Mouse (Mus musculus): ENCODE results near the gene Apob.
A peak's percentile ranks its signal among the peaks of the same experiment; 100 is the strongest.

Gene Apob

DNA sequence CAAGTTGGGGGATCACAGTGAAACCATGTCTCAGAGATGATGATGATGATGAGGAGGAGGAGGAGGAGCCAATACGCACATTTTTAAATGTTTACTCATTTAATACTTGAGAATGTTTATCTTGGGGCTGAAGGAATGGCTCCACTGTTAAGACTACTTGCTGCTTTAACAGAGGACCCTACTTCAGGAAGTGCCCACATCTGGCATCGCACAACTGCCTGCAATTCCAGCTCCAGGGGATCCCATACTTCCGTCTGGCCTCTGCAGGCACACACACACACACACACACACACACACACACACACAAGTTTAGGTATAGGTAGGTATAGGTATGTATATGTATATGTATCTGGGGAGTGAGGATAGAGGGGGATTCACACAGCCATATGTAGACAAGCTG lies 6.6 kb upstream of the Apob start:
- no peaks in the 10 kb centered on the region for H3K9me3 ChIP-seq (ENCODE audit: low read length)
- H3K4me3 ChIP-seq (replicated peaks; ENCODE audit: low read length) = no peak overlapping the region
- no peaks in the 10 kb centered on the region for H3K4me1 ChIP-seq (replicated peaks; ENCODE audit: low read depth, low read length)
- TF ChIP-seq CTCF (conservative IDR thresholded peaks at IDR 0.05; ENCODE audit: low read length) = no peak
- TF ChIP-seq NANOG (IDR thresholded peaks at IDR 0.05; ENCODE audit: borderline replicate concordance, low read length) = no peak
- no peak for TF ChIP-seq POU5F1 (IDR thresholded peaks at IDR 0.05; ENCODE audit: borderline replicate concordance, low read length)
- peaks cover 7% of the 10 kb centered on the region for H3K27me3 ChIP-seq (ENCODE audit: insufficient read depth, low read length)
- no peaks in the 10 kb centered on the region for H3K36me3 ChIP-seq (ENCODE audit: insufficient read depth, low read length)

DNA sequence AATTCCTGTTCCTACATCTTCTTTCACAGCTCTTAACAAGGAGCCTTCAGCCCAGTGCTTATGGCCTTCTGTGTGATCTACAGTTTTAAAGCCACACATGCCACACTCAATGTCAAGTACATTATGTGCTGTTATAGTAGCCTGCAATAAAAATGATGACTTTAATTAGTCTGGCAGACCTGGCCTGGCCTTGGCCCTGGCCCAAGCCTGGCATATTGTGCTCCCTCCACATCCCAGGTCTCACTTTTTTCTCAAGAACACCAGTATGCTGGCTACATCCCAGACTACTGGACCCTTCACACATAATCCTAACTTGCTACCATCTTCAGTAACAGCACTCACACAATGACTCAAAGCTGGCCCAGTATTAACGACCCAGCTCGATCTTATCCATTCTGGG lies 5.7 kb upstream of the Apob start:
- Histone ChIP-seq H3K4me1 (replicated peaks; ENCODE audit: low read depth, low read length) (no peaks in the 10 kb centered on the region; the same call in 1 of the 2 replicates), H3K9me3 (ENCODE audit: low read length) (no peaks in the 10 kb centered on the region), H3K4me3 (replicated peaks; ENCODE audit: low read length) (no peak overlapping the region), H3K36me3 (ENCODE audit: insufficient read depth, low read length) (no peaks in the 10 kb centered on the region), H3K27me3 (ENCODE audit: insufficient read depth, low read length) (peaks cover 12% of the 10 kb centered on the region)
- no peak for TF ChIP-seq CTCF (conservative IDR thresholded peaks at IDR 0.05; ENCODE audit: low read length)

DNA sequence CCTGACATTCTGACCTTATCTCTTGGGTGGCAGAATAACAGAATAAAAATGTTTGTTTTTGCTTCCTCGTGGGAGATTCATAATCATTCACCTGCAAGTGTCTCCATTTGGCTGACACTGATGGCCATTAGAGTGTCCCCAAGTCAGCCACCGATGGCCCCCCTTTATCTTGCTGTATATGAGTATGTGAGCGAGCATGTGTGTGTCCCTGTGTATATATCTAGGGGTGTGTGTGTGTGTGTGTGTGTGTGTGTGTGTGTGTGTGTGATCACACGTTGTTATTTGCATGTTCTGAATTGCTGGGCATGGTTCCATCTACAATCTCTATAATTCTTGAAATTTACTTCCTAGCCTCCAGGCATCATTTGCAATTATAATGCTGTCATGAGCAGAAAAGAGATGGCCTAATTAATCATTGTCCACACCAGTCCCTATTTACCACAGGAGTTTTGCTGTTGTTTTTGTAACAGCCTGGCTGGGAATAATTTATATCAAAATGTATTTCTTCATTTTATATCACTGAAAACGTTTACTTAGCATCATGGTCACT lies 3.6 kb upstream of the Apob start:
- Histone ChIP-seq H3K27me3 (ENCODE audit: insufficient read depth, low read length) (peaks cover 22% of the 10 kb centered on the region), H3K36me3 (ENCODE audit: insufficient read depth, low read length) (no peaks in the 10 kb centered on the region), H3K4me1 (replicated peaks; ENCODE audit: low read depth, low read length) (peaks cover 17% of the 10 kb centered on the region), H3K9me3 (ENCODE audit: low read length) (no peaks in the 10 kb centered on the region), H3K4me3 (replicated peaks; ENCODE audit: low read length) (no peak overlapping the region)
- no peak for TF ChIP-seq POU5F1 (IDR thresholded peaks at IDR 0.05; ENCODE audit: borderline replicate concordance, low read length)
- TF ChIP-seq CTCF (conservative IDR thresholded peaks at IDR 0.05; ENCODE audit: low read length) = no peak
- no peak for TF ChIP-seq NANOG (IDR thresholded peaks at IDR 0.05; ENCODE audit: borderline replicate concordance, low read length)

DNA sequence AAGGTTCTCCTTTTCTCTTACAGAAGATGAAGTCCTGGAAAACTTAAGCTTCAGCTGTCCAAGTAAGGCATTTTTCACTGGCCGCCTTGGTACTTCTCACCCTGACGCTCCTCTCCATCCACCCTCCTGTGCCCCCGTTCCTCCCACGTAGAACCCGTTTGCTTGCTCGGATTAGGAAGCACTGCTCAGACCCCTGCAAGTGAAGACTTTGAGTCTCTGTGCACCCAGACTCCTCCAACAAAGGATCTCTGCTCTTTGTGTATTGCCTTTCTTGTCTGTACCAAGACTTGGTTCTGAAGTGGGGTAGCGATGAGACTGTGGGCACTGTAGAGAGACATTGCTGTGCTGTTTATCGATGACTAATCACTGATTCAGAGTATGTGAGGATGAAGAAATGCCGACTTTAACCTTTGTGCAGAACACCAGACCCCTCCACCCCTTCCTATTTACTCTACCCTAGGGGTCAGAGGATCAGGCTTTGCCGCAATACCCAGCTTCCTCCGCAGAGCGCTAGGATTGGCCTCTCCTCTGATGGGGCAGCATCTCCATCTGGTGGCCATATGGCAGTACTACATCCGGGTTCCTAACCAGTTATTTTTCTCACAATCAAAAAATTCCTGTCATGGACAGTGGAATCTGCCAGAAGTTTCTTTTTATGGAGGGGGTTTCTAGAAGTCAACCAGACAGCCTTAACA lies 889 bp downstream of the Apob start:
- TF ChIP-seq CTCF (conservative IDR thresholded peaks at IDR 0.05; ENCODE audit: low read length) (peak; percentile 98), NANOG (IDR thresholded peaks at IDR 0.05; ENCODE audit: borderline replicate concordance, low read length) (no peak), POU5F1 (IDR thresholded peaks at IDR 0.05; ENCODE audit: borderline replicate concordance, low read length) (no peak)
- no peaks in the 10 kb centered on the region for H3K36me3 ChIP-seq (ENCODE audit: insufficient read depth, low read length)
- peaks cover 17% of the 10 kb centered on the region for H3K4me1 ChIP-seq (replicated peaks; ENCODE audit: low read depth, low read length)
- H3K4me3 ChIP-seq (replicated peaks; ENCODE audit: low read length) = peak overlapping the region; percentile 67
- peaks cover 22% of the 10 kb centered on the region for H3K27me3 ChIP-seq (ENCODE audit: insufficient read depth, low read length)
- H3K9me3 ChIP-seq (ENCODE audit: low read length) = no peaks in the 10 kb centered on the region

DNA sequence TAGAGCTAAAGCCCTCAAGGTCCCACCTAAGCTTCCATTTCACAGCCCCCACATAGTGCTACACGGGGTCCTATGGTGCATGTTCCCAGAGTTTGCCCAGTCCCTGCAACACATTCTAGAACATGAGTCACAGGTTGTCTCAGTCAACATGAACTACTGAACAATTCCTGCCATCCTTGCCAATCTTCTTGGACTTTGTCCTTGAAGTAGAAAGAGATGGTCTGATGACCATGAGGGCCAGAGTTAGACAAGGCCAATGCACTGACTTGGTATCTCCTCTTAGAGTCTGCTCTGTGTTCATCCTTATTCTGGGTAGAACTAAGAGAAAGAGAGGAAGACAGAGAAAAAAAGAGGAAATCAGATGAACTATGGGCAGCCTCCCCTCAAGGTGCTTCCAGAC lies 7.0 kb downstream of the Apob start:
- H3K4me3 ChIP-seq (replicated peaks; ENCODE audit: low read length) = no peak overlapping the region
- H3K9me3 ChIP-seq (ENCODE audit: low read length) = no peaks in the 10 kb centered on the region
- H3K27me3 ChIP-seq (ENCODE audit: insufficient read depth, low read length) = no peaks in the 10 kb centered on the region
- TF ChIP-seq POU5F1 (IDR thresholded peaks at IDR 0.05; ENCODE audit: borderline replicate concordance, low read length) = no peak
- no peak for TF ChIP-seq NANOG (IDR thresholded peaks at IDR 0.05; ENCODE audit: borderline replicate concordance, low read length)
- no peak for TF ChIP-seq CTCF (conservative IDR thresholded peaks at IDR 0.05; ENCODE audit: low read length)
- H3K36me3 ChIP-seq (ENCODE audit: insufficient read depth, low read length) = no peaks in the 10 kb centered on the region
- no peaks in the 10 kb centered on the region for H3K4me1 ChIP-seq (replicated peaks; ENCODE audit: low read depth, low read length)

DNA sequence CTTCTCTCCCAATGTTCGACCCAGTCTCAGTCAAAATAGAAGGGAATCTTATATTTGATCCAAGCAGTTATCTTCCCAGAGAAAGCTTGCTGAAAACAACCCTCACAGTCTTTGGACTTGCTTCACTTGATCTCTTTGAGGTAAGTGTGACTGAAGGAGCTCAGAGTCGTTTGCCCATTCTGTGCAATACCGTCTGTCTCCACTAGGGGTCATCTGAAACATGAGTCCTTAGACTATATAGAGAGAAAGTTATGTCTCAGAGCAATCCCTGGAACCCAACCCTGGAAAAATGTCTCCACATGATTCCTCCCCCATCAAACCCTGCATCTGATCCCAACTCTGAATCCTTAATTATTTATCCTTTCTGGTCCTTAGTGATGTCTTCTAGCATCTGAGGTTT lies 13.4 kb downstream of the Apob start:
- no peaks in the 10 kb centered on the region for H3K27me3 ChIP-seq (ENCODE audit: insufficient read depth, low read length)
- no peaks in the 10 kb centered on the region for H3K9me3 ChIP-seq (ENCODE audit: low read length)
- no peak overlapping the region for H3K4me3 ChIP-seq (replicated peaks; ENCODE audit: low read length)
- TF ChIP-seq NANOG (IDR thresholded peaks at IDR 0.05; ENCODE audit: borderline replicate concordance, low read length) = no peak
- TF ChIP-seq POU5F1 (IDR thresholded peaks at IDR 0.05; ENCODE audit: borderline replicate concordance, low read length) = no peak
- TF ChIP-seq CTCF (conservative IDR thresholded peaks at IDR 0.05; ENCODE audit: low read length) = peak; percentile 86
- H3K36me3 ChIP-seq (ENCODE audit: insufficient read depth, low read length) = no peaks in the 10 kb centered on the region
- no peaks in the 10 kb centered on the region for H3K4me1 ChIP-seq (replicated peaks; ENCODE audit: low read depth, low read length)

DNA sequence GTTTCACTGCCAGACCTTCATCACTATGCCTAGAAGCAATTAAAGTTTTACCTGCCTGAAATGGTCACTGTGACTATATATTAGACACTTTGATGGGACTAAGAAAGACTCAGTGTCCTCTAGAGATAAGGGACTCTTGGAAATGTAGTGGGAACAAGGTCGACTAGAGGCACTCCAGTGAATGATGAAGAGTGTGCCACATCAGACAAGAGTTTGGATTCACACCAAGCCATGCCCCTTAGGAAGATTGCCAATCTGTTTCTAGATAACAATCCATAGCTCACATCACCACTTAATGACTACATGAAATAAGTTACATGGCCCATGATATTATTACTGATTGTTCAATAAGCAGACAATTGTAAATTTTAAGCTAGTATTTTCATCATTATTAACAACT lies 14.1 kb downstream of the Apob start:
- Histone ChIP-seq H3K4me1 (replicated peaks; ENCODE audit: low read depth, low read length) (no peaks in the 10 kb centered on the region), H3K9me3 (ENCODE audit: low read length) (no peaks in the 10 kb centered on the region), H3K27me3 (ENCODE audit: insufficient read depth, low read length) (no peaks in the 10 kb centered on the region), H3K4me3 (replicated peaks; ENCODE audit: low read length) (no peak overlapping the region), H3K36me3 (ENCODE audit: insufficient read depth, low read length) (no peaks in the 10 kb centered on the region)
- TF ChIP-seq CTCF (conservative IDR thresholded peaks at IDR 0.05; ENCODE audit: low read length) = no peak
- no peak for TF ChIP-seq NANOG (IDR thresholded peaks at IDR 0.05; ENCODE audit: borderline replicate concordance, low read length)
- TF ChIP-seq POU5F1 (IDR thresholded peaks at IDR 0.05; ENCODE audit: borderline replicate concordance, low read length) = no peak

DNA sequence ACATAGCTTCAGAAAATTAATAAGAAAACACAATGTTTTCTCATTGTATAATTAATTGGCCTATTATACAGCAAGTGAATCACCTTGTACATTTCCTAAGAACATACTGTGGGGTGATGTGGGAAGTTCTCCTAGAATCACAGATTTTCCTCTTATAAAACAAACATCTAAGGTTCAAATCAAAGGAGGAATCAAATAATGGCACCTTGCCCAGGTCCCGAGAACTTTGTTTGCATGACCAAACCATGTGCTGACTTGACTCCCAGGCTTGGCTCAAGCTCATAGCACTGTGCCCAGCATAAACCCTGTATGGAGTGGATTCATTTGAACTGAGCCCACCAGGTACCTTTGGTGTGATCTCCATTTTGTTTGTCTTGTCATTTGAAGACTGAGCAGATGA lies 43.5 kb downstream of the Apob start:
- Histone ChIP-seq H3K36me3 (ENCODE audit: insufficient read depth, low read length) (no peaks in the 10 kb centered on the region), H3K4me3 (replicated peaks; ENCODE audit: low read length) (no peak overlapping the region), H3K9me3 (ENCODE audit: low read length) (no peaks in the 10 kb centered on the region), H3K27me3 (ENCODE audit: insufficient read depth, low read length) (no peaks in the 10 kb centered on the region), H3K4me1 (replicated peaks; ENCODE audit: low read depth, low read length) (no peaks in the 10 kb centered on the region)
- TF ChIP-seq POU5F1 (IDR thresholded peaks at IDR 0.05; ENCODE audit: borderline replicate concordance, low read length) = no peak
- TF ChIP-seq CTCF (conservative IDR thresholded peaks at IDR 0.05; ENCODE audit: low read length) = no peak
- TF ChIP-seq NANOG (IDR thresholded peaks at IDR 0.05; ENCODE audit: borderline replicate concordance, low read length) = no peak

DNA sequence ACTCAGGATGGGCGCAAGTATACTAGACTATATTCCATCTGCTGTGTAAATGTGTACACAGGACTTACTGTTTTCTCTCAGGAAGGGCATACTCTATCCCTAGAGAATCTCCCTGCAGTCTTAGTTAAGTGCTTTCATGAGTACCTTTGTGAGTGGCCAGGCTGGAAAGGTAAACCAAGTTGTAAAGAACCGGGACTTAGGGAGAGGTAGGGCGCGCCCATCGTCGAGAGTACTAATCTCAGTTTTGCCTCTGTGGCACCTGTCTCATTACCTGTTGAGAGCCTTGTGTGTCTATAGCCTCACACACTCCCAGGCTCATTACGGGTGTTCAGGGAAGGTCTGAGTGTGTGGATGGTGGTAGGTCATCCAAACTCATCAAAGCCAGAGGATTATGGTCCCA lies 52.1 kb downstream of the Apob start:
- Histone ChIP-seq H3K4me3 (replicated peaks; ENCODE audit: low read length) (no peak overlapping the region), H3K4me1 (replicated peaks; ENCODE audit: low read depth, low read length) (peaks cover 12% of the 10 kb centered on the region), H3K27me3 (ENCODE audit: insufficient read depth, low read length) (no peaks in the 10 kb centered on the region), H3K9me3 (ENCODE audit: low read length) (no peaks in the 10 kb centered on the region), H3K36me3 (ENCODE audit: insufficient read depth, low read length) (no peaks in the 10 kb centered on the region)
- TF ChIP-seq NANOG (IDR thresholded peaks at IDR 0.05; ENCODE audit: borderline replicate concordance, low read length) (no peak), CTCF (conservative IDR thresholded peaks at IDR 0.05; ENCODE audit: low read length) (no peak), POU5F1 (IDR thresholded peaks at IDR 0.05; ENCODE audit: borderline replicate concordance, low read length) (no peak)

Data from E14TG2a.4 (cell line).